Mouse (Mus musculus): ENCODE results near the gene Mfsd4a. TPM values are rescaled to one million over a fixed set of nuclear protein-coding genes. Genes with fewer than 3 reads are reported as not detected.
A peak's percentile ranks its signal among the peaks of the same experiment; 100 is the strongest.

The Mfsd4a gene
- polyA plus RNA-seq, 1 experiment: 14.0 TPM

DNA sequence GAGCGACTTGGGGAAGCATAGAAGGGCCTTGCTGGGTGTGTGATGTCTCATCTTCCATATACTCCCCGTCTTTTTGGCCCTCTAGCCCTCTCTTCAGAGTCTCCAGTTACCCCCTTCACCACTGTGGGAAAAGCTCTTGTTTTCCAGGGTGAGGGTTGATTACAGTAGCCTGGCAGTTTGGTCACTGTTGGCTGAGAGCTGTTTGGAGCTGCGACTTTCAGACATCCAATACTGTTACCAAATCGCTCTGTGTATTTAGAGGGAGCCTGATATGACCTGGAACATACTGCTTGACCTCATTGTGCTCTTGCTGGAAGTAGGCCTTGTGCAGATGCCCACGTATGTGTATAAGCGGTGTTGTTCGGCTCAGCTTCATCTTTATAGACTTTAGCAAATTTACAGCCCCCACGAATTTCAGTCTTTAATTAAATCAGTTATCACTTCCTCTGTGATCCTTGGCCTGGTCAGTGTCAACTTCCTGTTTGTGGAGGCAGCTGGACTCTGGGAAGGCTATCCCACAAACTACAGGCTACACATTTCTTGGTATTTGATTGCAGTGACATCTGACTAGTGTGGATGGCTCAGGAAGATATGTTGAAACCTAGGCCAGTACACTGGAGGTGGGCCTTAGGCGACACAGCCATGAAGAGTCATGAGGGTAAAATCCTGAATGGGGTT, 77.6 kb downstream of the Mfsd4a start:
- WGBS: 84% methylated on average over 9 of the region's 9 CpGs
- Histone ChIP-seq H3K36me3 (ENCODE audit: control insufficient read depth, insufficient read depth, low read length) (no peaks in the 10 kb centered on the region), H3K4me1 (ENCODE audit: control insufficient read depth, insufficient read depth, insufficient read length, low read length) (peaks cover 11% of the 10 kb centered on the region; the same call in 1 of the 2 replicates), H3K4me3 (ENCODE audit: low read depth, low read length) (no peak overlapping the region), H3K27me3 (ENCODE audit: control insufficient read depth, insufficient read depth, low read length) (no peaks in the 10 kb centered on the region), H3K27ac (ENCODE audit: insufficient read depth, low read depth, low read length) (no peak overlapping the region)
- TF ChIP-seq CTCF (IDR thresholded peaks at IDR 0.05; ENCODE audit: extremely low read depth, insufficient read length, insufficient replicate concordance, low read depth, low read length) (no peak), POLR2A (IDR thresholded peaks at IDR 0.05; ENCODE audit: low read depth, low read length) (no peak)

DNA sequence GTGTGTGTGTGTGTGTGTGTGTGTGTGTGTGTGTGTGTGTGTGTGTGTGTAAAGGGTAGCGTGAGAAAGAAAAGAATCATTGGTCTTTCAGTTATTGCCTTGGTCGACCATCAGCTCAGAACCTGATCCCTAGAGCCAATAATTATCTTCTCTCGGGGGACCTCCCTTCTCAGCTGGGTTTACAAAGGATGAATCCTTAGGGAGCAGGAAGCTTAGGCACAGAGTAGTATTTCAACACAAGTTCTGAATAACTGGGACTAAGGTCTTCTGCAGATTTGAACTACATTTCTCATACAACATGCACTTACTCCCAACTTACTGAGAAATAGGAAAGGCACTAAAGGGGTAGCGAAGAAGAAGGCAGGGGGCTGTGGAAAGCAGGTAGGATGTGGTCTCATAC, 78.4 kb downstream of the Mfsd4a start:
- Histone ChIP-seq H3K4me1 (ENCODE audit: control insufficient read depth, insufficient read depth, insufficient read length, low read length) (peaks cover 11% of the 10 kb centered on the region; the same call in 1 of the 2 replicates), H3K27me3 (ENCODE audit: control insufficient read depth, insufficient read depth, low read length) (no peaks in the 10 kb centered on the region), H3K36me3 (ENCODE audit: control insufficient read depth, insufficient read depth, low read length) (no peaks in the 10 kb centered on the region), H3K4me3 (ENCODE audit: low read depth, low read length) (no peak overlapping the region), H3K27ac (ENCODE audit: insufficient read depth, low read depth, low read length) (no peak overlapping the region)
- WGBS: 74% methylated on average over 4 of the region's 4 CpGs
- TF ChIP-seq CTCF (IDR thresholded peaks at IDR 0.05; ENCODE audit: extremely low read depth, insufficient read length, insufficient replicate concordance, low read depth, low read length) (no peak), POLR2A (IDR thresholded peaks at IDR 0.05; ENCODE audit: low read depth, low read length) (no peak)

DNA sequence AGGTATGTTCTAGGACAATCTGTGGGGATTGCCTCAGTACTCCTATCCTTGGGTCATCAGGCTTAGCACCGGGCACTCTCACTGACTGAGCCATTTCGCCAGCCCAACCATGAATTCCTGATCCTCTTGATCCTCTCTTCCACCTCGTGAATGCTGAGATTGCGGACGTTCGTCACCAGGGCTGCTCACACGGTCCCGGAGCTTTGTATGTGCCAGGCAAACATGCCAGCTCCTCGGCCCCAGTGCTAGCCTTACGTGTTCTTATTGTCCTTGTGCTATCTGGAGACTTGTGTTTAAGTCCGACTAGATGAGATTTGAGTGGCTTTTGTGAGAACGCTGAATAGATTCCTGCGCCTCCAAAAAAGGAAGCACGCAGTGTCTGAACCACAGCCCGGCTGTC, 80.4 kb downstream of the Mfsd4a start:
- H3K27ac ChIP-seq (ENCODE audit: insufficient read depth, low read depth, low read length): no peak overlapping the region
- H3K4me3 ChIP-seq (ENCODE audit: low read depth, low read length): no peak overlapping the region
- H3K4me1 ChIP-seq (ENCODE audit: control insufficient read depth, insufficient read depth, insufficient read length, low read length): peaks cover 7% of the 10 kb centered on the region; the same call in 1 of the 2 replicates
- 73% methylated on average over 15 of the region's 15 CpGs for WGBS
- no peaks in the 10 kb centered on the region for H3K36me3 ChIP-seq (ENCODE audit: control insufficient read depth, insufficient read depth, low read length)
- no peaks in the 10 kb centered on the region for H3K27me3 ChIP-seq (ENCODE audit: control insufficient read depth, insufficient read depth, low read length)
- no peak for TF ChIP-seq POLR2A (IDR thresholded peaks at IDR 0.05; ENCODE audit: low read depth, low read length)
- TF ChIP-seq CTCF (IDR thresholded peaks at IDR 0.05; ENCODE audit: extremely low read depth, insufficient read length, insufficient replicate concordance, low read depth, low read length): no peak

DNA sequence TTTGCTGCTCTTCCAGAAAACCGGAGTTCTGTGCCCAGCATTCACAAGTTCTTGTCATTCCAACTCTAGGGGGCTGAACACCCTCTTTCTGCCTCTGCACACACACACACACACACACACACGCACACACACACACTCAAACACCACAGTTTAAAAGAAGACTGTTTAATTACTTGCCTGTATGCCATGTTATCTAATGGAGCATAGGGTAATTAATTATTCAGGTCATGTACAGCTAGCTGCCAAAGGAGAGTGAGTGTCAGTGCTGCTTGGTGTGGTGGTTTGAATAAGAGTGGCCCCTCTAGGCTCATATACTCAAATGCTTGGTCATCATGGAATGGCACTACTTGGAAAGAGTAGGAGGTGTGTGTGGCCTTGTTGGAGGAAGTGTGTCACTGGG, 84.1 kb downstream of the Mfsd4a start:
- no peaks in the 10 kb centered on the region for H3K27me3 ChIP-seq (ENCODE audit: control insufficient read depth, insufficient read depth, low read length)
- no peaks in the 10 kb centered on the region for H3K4me1 ChIP-seq (ENCODE audit: control insufficient read depth, insufficient read depth, insufficient read length, low read length)
- no peak for TF ChIP-seq POLR2A (IDR thresholded peaks at IDR 0.05; ENCODE audit: low read depth, low read length)
- no peak for TF ChIP-seq CTCF (IDR thresholded peaks at IDR 0.05; ENCODE audit: extremely low read depth, insufficient read length, insufficient replicate concordance, low read depth, low read length)
- H3K27ac ChIP-seq (ENCODE audit: insufficient read depth, low read depth, low read length): no peak overlapping the region
- no peaks in the 10 kb centered on the region for H3K36me3 ChIP-seq (ENCODE audit: control insufficient read depth, insufficient read depth, low read length)
- 71% methylated on average over 2 of the region's 2 CpGs for WGBS
- H3K4me3 ChIP-seq (ENCODE audit: low read depth, low read length): no peak overlapping the region

DNA sequence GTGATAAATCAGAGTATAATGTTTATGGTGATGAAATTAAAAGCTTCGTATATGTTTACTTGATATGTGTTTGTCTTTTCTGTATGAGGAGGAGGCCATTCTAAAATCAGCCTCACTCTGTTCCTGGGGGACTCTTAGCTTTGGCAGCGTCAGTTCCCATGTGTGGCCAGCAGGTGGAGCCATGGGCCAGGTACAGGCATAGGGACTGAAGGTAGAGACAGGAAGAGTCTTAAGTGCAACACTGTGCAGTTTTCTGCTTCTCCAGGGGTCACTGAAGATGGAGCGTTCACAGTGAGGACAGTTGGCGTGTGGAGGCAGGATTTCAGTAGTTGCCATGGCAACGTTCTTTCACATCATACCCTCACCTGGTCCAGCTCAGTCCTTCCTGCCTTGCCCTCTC, 85.0 kb downstream of the Mfsd4a start:
- no peaks in the 10 kb centered on the region for H3K36me3 ChIP-seq (ENCODE audit: control insufficient read depth, insufficient read depth, low read length)
- no peaks in the 10 kb centered on the region for H3K27me3 ChIP-seq (ENCODE audit: control insufficient read depth, insufficient read depth, low read length)
- no peaks in the 10 kb centered on the region for H3K4me1 ChIP-seq (ENCODE audit: control insufficient read depth, insufficient read depth, insufficient read length, low read length)
- no peak overlapping the region for H3K4me3 ChIP-seq (ENCODE audit: low read depth, low read length)
- H3K27ac ChIP-seq (ENCODE audit: insufficient read depth, low read depth, low read length): no peak overlapping the region
- TF ChIP-seq POLR2A (IDR thresholded peaks at IDR 0.05; ENCODE audit: low read depth, low read length) (no peak), CTCF (IDR thresholded peaks at IDR 0.05; ENCODE audit: extremely low read depth, insufficient read length, insufficient replicate concordance, low read depth, low read length) (peak; percentile 95; the same call in 1 of the 2 replicates)
- 10% methylated on average over 5 of the region's 5 CpGs for WGBS

DNA sequence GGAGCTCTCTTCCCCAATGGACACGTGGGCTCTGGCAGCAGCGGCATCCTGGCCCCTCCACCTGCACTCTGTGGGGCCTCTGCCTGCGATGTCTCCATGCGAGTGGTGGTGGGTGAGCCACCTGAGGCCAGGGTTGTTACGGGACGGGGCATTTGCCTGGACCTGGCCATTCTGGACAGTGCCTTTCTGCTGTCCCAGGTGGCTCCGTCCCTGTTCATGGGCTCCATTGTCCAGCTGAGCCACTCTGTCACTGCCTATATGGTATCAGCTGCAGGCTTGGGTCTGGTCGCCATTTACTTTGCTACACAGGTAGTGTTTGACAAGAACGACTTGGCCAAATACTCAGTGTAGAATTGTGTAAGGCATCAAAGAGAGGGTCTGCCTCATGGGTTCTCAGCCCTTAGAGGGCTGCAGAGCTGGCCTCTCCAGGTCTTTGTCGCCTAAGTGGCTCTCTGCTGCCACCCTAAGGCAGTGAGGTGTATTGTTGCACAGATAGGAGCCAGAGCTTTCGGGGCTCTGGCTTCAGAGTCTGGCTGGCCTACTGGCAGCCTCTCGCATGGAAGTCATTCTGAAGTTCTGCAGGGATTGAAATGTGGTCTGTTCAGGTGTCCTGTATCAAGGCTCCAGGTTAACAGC, 86.4 kb downstream of the Mfsd4a start:
- Histone ChIP-seq H3K27ac (ENCODE audit: insufficient read depth, low read depth, low read length) (no peak overlapping the region), H3K4me3 (ENCODE audit: low read depth, low read length) (no peak overlapping the region), H3K27me3 (ENCODE audit: control insufficient read depth, insufficient read depth, low read length) (no peaks in the 10 kb centered on the region), H3K4me1 (ENCODE audit: control insufficient read depth, insufficient read depth, insufficient read length, low read length) (0 out of 2 replicates have a peak, but pooled peaks cover 2% of the 10 kb centered on the region), H3K36me3 (ENCODE audit: control insufficient read depth, insufficient read depth, low read length) (no peaks in the 10 kb centered on the region)
- TF ChIP-seq CTCF (IDR thresholded peaks at IDR 0.05; ENCODE audit: extremely low read depth, insufficient read length, insufficient replicate concordance, low read depth, low read length): peak; percentile 97
- TF ChIP-seq POLR2A (IDR thresholded peaks at IDR 0.05; ENCODE audit: low read depth, low read length): no peak
- 53% methylated on average over 12 of the region's 12 CpGs for WGBS

DNA sequence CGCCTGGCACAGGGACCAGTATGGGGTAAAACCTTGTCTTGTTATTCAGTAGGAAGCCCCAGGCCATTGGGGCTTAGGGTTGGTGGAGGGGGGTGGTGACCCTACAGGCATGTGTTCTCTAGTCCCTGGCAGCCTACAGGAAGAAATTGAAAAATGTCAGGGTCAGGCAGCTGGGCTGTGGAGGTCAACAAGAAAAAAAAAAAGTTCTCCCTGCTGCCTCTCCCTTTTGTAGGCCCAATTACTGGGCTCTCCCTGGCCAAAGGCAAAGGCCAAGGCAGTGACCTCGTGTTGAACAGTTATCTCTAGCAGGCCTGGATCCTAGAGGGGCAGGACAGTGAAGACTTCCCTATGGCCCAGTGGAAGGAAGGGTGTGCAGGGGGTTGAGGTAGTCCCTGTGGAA, 87.4 kb downstream of the Mfsd4a start:
- Histone ChIP-seq H3K4me1 (ENCODE audit: control insufficient read depth, insufficient read depth, insufficient read length, low read length) (0 out of 2 replicates have a peak, but pooled peaks cover 2% of the 10 kb centered on the region), H3K27ac (ENCODE audit: insufficient read depth, low read depth, low read length) (no peak overlapping the region), H3K4me3 (ENCODE audit: low read depth, low read length) (no peak overlapping the region), H3K36me3 (ENCODE audit: control insufficient read depth, insufficient read depth, low read length) (no peaks in the 10 kb centered on the region), H3K27me3 (ENCODE audit: control insufficient read depth, insufficient read depth, low read length) (no peaks in the 10 kb centered on the region)
- WGBS: 70% methylated on average over 2 of the region's 2 CpGs
- TF ChIP-seq CTCF (IDR thresholded peaks at IDR 0.05; ENCODE audit: extremely low read depth, insufficient read length, insufficient replicate concordance, low read depth, low read length) (no peak), POLR2A (IDR thresholded peaks at IDR 0.05; ENCODE audit: low read depth, low read length) (no peak)
